Mouse (Mus musculus) telencephalon, adult 2 months (tissue): ENCODE measurements at regions not wholly inside any gene's neighbourhood (a gene's known extent, or its start where the extent isn't known, plus 50 kb on each side); places are given as distances from the start of the nearest gene placed in this dataset.
"Not testable (repeated sequence)": the region's sequence is repeated elsewhere in the genome, so short reads cannot be mapped to it uniquely, and the experiment has no call there.

Source experiments
- DNase-seq: peaks from one replicate; pipeline ENCODE4 v3.0.0-alpha.2; 2011; ENCODE audit warnings: low read depth, low spot score

GRCm38 (mm10) chr14:120816529-120816928, 94.5 kb upstream of the Ipo5 start:
- DNase-seq = no peak

GRCm38 (mm10) chr14:120826187-120826586, 84.8 kb upstream of the Ipo5 start:
- no peak for DNase-seq

GRCm38 (mm10) chr14:120830389-120830835, 80.6 kb upstream of the Ipo5 start:
- not testable (repeated sequence) for DNase-seq

- DNase-seq = no peak
These were observed 79.6 kb upstream of the Ipo5 start for GRCm38 (mm10) chr14:120831397-120831796.

- peak; percentile 95 for DNase-seq
These were observed 79.0 kb upstream of the Ipo5 start for GRCm38 (mm10) chr14:120831847-120832613.

- no peak for DNase-seq
These were observed 76.2 kb upstream of the Ipo5 start for GRCm38 (mm10) chr14:120834821-120835220.

- DNase-seq = peak; percentile 73
These were observed 75.3 kb upstream of the Ipo5 start for GRCm38 (mm10) chr14:120835758-120836157.

- DNase-seq = no peak
These were observed 74.3 kb upstream of the Ipo5 start for GRCm38 (mm10) chr14:120836535-120837316.

GRCm38 (mm10) chr14:120840900-120841299, 70.1 kb upstream of the Ipo5 start:
- DNase-seq = no peak

GRCm38 (mm10) chr14:120841311-120841710, 69.7 kb upstream of the Ipo5 start:
- no peak for DNase-seq

- DNase-seq = no peak
These were observed 65.9 kb upstream of the Ipo5 start for GRCm38 (mm10) chr14:120845172-120845571.

- no peak for DNase-seq
These were observed 64.8 kb upstream of the Ipo5 start for GRCm38 (mm10) chr14:120846073-120846850.

GRCm38 (mm10) chr14:120847006-120847405, 64.0 kb upstream of the Ipo5 start:
- DNase-seq = peak; percentile 70

- no peak for DNase-seq
These were observed 62.7 kb upstream of the Ipo5 start for GRCm38 (mm10) chr14:120848083-120848951.

GRCm38 (mm10) chr14:120849159-120849558, 61.9 kb upstream of the Ipo5 start:
- no peak for DNase-seq

- no peak for DNase-seq
These were observed 57.4 kb upstream of the Ipo5 start for GRCm38 (mm10) chr14:120853643-120854042.

GRCm38 (mm10) chr14:120854559-120854958, 56.5 kb upstream of the Ipo5 start:
- DNase-seq = no peak

- peak; percentile 89 for DNase-seq
These were observed 55.8 kb upstream of the Ipo5 start for GRCm38 (mm10) chr14:120855181-120855580.
